Mouse (Mus musculus): Measurements from ENCODE around the gene Camk2b.
A peak's percentile ranks its signal among the peaks of the same experiment; 100 is the strongest.

Gene Camk2b

GRCm38 (mm10) chr11:5980108-5980507 lies 86.1 kb downstream of the Camk2b start:
- no peak for DNase-seq

- DNase-seq: no peak
Observed at GRCm38 (mm10) chr11:5979088-5979487, 87.1 kb downstream of the Camk2b start.

GRCm38 (mm10) chr11:5976106-5976505 lies 90.1 kb downstream of the Camk2b start:
- no peak for DNase-seq

- no peak for DNase-seq
Observed at GRCm38 (mm10) chr11:5975068-5975467, 91.1 kb downstream of the Camk2b start.

GRCm38 (mm10) chr11:5974053-5974452 lies 92.1 kb downstream of the Camk2b start:
- DNase-seq: no peak

- DNase-seq: no peak
Observed at GRCm38 (mm10) chr11:5973151-5973550, 93.0 kb downstream of the Camk2b start.

GRCm38 (mm10) chr11:5971202-5971601 lies 95.0 kb downstream of the Camk2b start:
- peak; percentile 88 for DNase-seq

GRCm38 (mm10) chr11:5968223-5968622 lies 97.9 kb downstream of the Camk2b start:
- no peak for DNase-seq

GRCm38 (mm10) chr11:5966751-5967150 lies 99.4 kb downstream of the Camk2b start:
- no peak for DNase-seq

- DNase-seq: no peak
Observed at GRCm38 (mm10) chr11:5965865-5966264, 100.3 kb downstream of the Camk2b start.

- DNase-seq: no peak
Observed at GRCm38 (mm10) chr11:5960051-5960450, 106.1 kb downstream of the Camk2b start.

GRCm38 (mm10) chr11:5955546-5956276 lies 110.5 kb downstream of the Camk2b start, which contains the start of gene Ykt6:
Ykt6 (plus strand) TSS chr11:5955693.
- DNase-seq: peak; percentile 100

- no peak for DNase-seq
Observed at GRCm38 (mm10) chr11:5954965-5955504, 111.1 kb downstream of the Camk2b start.

- no peak for DNase-seq
Observed at GRCm38 (mm10) chr11:5954435-5954834, 111.7 kb downstream of the Camk2b start.

- peak; percentile 81 for DNase-seq
Observed at GRCm38 (mm10) chr11:5953130-5953765, 112.9 kb downstream of the Camk2b start.

- peak; percentile 96 for DNase-seq
Observed at GRCm38 (mm10) chr11:5952501-5952900, 113.7 kb downstream of the Camk2b start.

- DNase-seq: peak; percentile 90
Observed at GRCm38 (mm10) chr11:5949586-5950352, 116.4 kb downstream of the Camk2b start, which contains the start of gene Gck. Gck (minus strand) TSS chr11:5950081.

- DNase-seq: peak; percentile 79
Observed at GRCm38 (mm10) chr11:5948546-5949250, 117.5 kb downstream of the Camk2b start.

- peak; percentile 74 for DNase-seq
Observed at GRCm38 (mm10) chr11:5947796-5948195, 118.4 kb downstream of the Camk2b start.

- peak; percentile 93 for DNase-seq
Observed at GRCm38 (mm10) chr11:5945096-5945495, 121.1 kb downstream of the Camk2b start.

GRCm38 (mm10) chr11:5942966-5943365 lies 123.2 kb downstream of the Camk2b start:
- peak; percentile 79 for DNase-seq

GRCm38 (mm10) chr11:5934531-5934930 lies 131.6 kb downstream of the Camk2b start:
- DNase-seq: peak; percentile 56

- DNase-seq: peak; percentile 55
Observed at GRCm38 (mm10) chr11:5931947-5932346, 134.2 kb downstream of the Camk2b start.
